Mouse (Mus musculus) megakaryocyte, embryonic 14.5 days (primary cell): ENCODE measurements around the gene Mark1. TPM values are rescaled to one million over a fixed set of nuclear protein-coding genes. Genes with fewer than 3 reads are reported as not detected.
A peak's percentile ranks its signal among the peaks of the same experiment; 100 is the strongest.

Experiments used
- H3K27me3 ChIP-seq: replicated peaks from 2 replicates; pipeline ENCODE3; 2012; ENCODE audit warnings: inconsistent platforms
- H3K36me3 ChIP-seq: replicated peaks from 2 replicates; pipeline ENCODE3; 2012; ENCODE audit warnings: low read length, inconsistent platforms, mixed read lengths
- H3K4me1 ChIP-seq: 2 replicates; pipeline ENCODE4 v1.6.1; 2012; ENCODE audit warnings: inconsistent platforms
- H3K4me3 ChIP-seq: replicated peaks from 2 replicates; pipeline ENCODE3; 2012; ENCODE audit warnings: moderate library complexity, mild to moderate bottlenecking, inconsistent platforms
- H3K9me3 ChIP-seq: 2 replicates; pipeline ENCODE4 v1.6.1; 2012; ENCODE audit warnings: inconsistent platforms
- FLI1 ChIP-seq: IDR thresholded peaks from 2 replicates; pipeline ENCODE4 v1.6.1; 2012; ENCODE audit warnings: low read length, inconsistent platforms, mixed read lengths
- GATA1 ChIP-seq: IDR thresholded peaks from 3 replicates; pipeline ENCODE4 v1.6.1; 2012; ENCODE audit warnings: mixed read lengths, low read length, inconsistent platforms, borderline replicate concordance
- polyA plus RNA-seq: library from polyadenylated mRNA; stranded (reverse); fragments of >175 nt; gene quantifications from 2 replicates; pipeline ENCODE4 v1.2.3, GENCODE M21; 2012; ENCODE audit warnings: low replicate concordance; ENCODE audit not compliant: insufficient read depth

The Mark1 gene
- polyA plus RNA-seq, 1 experiment = not detected

- TF ChIP-seq FLI1 (no peak), GATA1 (no peak)
- H3K36me3 ChIP-seq = no peaks in the 10 kb centered on the region
- H3K9me3 ChIP-seq = 0 out of 2 replicates have a peak, but pooled peaks cover 3% of the 10 kb centered on the region
- H3K27me3 ChIP-seq = peaks cover 40% of the 10 kb centered on the region
- H3K4me3 ChIP-seq = no peak overlapping the region
- H3K4me1 ChIP-seq = no peaks in the 10 kb centered on the region
Measured at GRCm38 (mm10) chr1:184860276-184860675, 139.1 kb downstream of the Mark1 start.

GRCm38 (mm10) chr1:184858253-184858652 lies 141.1 kb downstream of the Mark1 start:
- H3K36me3 ChIP-seq = no peaks in the 10 kb centered on the region
- no peak overlapping the region for H3K4me3 ChIP-seq
- 0 out of 2 replicates have a peak, but pooled peaks cover 3% of the 10 kb centered on the region for H3K9me3 ChIP-seq
- H3K4me1 ChIP-seq = peaks cover 10% of the 10 kb centered on the region
- TF ChIP-seq GATA1 (no peak), FLI1 (no peak)
- H3K27me3 ChIP-seq = peaks cover 30% of the 10 kb centered on the region

- no peaks in the 10 kb centered on the region for H3K36me3 ChIP-seq
- H3K4me1 ChIP-seq = peaks cover 21% of the 10 kb centered on the region
- peaks cover 22% of the 10 kb centered on the region for H3K27me3 ChIP-seq
- no peak overlapping the region for H3K4me3 ChIP-seq
- 0 out of 2 replicates have a peak, but pooled peaks cover 3% of the 10 kb centered on the region for H3K9me3 ChIP-seq
- no peak for TF ChIP-seq FLI1
- no peak for TF ChIP-seq GATA1
Measured at GRCm38 (mm10) chr1:184857216-184857615, 142.2 kb downstream of the Mark1 start.

GRCm38 (mm10) chr1:184853922-184854321 lies 145.4 kb downstream of the Mark1 start:
- TF ChIP-seq FLI1 = no peak
- TF ChIP-seq GATA1 = no peak
- Histone ChIP-seq H3K4me1 (peaks cover 33% of the 10 kb centered on the region), H3K27me3 (peaks cover 4% of the 10 kb centered on the region), H3K9me3 (0 out of 2 replicates have a peak, but pooled peaks cover 3% of the 10 kb centered on the region), H3K36me3 (no peaks in the 10 kb centered on the region), H3K4me3 (peak overlapping the region; percentile 90)

GRCm38 (mm10) chr1:184853339-184853738 lies 146.0 kb downstream of the Mark1 start:
- H3K9me3 ChIP-seq = 0 out of 2 replicates have a peak, but pooled peaks cover 3% of the 10 kb centered on the region
- peak overlapping the region; percentile 90 for H3K4me3 ChIP-seq
- H3K27me3 ChIP-seq = peaks cover 4% of the 10 kb centered on the region
- TF ChIP-seq GATA1 = no peak
- peaks cover 33% of the 10 kb centered on the region for H3K4me1 ChIP-seq
- H3K36me3 ChIP-seq = no peaks in the 10 kb centered on the region

- H3K27me3 ChIP-seq = no peaks in the 10 kb centered on the region
- H3K4me1 ChIP-seq = peaks cover 42% of the 10 kb centered on the region
- H3K9me3 ChIP-seq = no peaks in the 10 kb centered on the region
- TF ChIP-seq GATA1 (no peak), FLI1 (no peak)
- no peaks in the 10 kb centered on the region for H3K36me3 ChIP-seq
- peak overlapping the region; percentile 86 for H3K4me3 ChIP-seq
Measured at GRCm38 (mm10) chr1:184851741-184852618, 147.4 kb downstream of the Mark1 start.

GRCm38 (mm10) chr1:184851166-184851565 lies 148.2 kb downstream of the Mark1 start:
- TF ChIP-seq GATA1 (no peak), FLI1 (no peak)

GRCm38 (mm10) chr1:184846973-184847372 lies 152.4 kb downstream of the Mark1 start:
- TF ChIP-seq GATA1 (no peak), FLI1 (no peak)
- Histone ChIP-seq H3K9me3 (no peaks in the 10 kb centered on the region), H3K4me3 (peak overlapping the region; percentile 100), H3K36me3 (peaks cover 5% of the 10 kb centered on the region), H3K4me1 (peaks cover 53% of the 10 kb centered on the region), H3K27me3 (no peaks in the 10 kb centered on the region)

More at GRCm38 (mm10) chr1:184851166-184851565, 148.2 kb downstream of the Mark1 start:
- no peaks in the 10 kb centered on the region for H3K9me3 ChIP-seq
- no peak overlapping the region for H3K4me3 ChIP-seq
- H3K36me3 ChIP-seq = no peaks in the 10 kb centered on the region
- H3K4me1 ChIP-seq = peaks cover 50% of the 10 kb centered on the region
- no peaks in the 10 kb centered on the region for H3K27me3 ChIP-seq

Other genes with a start within 250 kb of the Mark1 start
- not detected in 2 replicates for gene Marc1, start 188.3 kb downstream of the Mark1 start, polyA plus RNA-seq
- 70.7 and 111 TPM in 2 replicates for gene Marc2, start 153.1 kb downstream of the Mark1 start, polyA plus RNA-seq
- not detected in 2 replicates for gene C130074G19Rik, start 116.4 kb downstream of the Mark1 start, polyA plus RNA-seq
- gene Rab3gap2, start 204.5 kb upstream of the Mark1 start, polyA plus RNA-seq = 11.3 and 15.4 TPM in 2 replicates